Mouse (Mus musculus) cerebellum, adult 11-12 months (tissue): ENCODE data around the gene Bsx.

ENCODE experiments used
- DNase-seq: peaks from one replicate; pipeline ENCODE4 v3.0.0; 2022

Bsx gene

GRCm38 (mm10) chr9:40873556-40874470, at the start of gene Bsx:
Gene Bsx, plus strand, starts transcription at chr9:40874127.
- DNase-seq, result no peak

GRCm38 (mm10) chr9:40825601-40826000, 48.3 kb upstream of the Bsx start:
- DNase-seq, result no peak

- no peak for DNase-seq
Observed at GRCm38 (mm10) chr9:40827366-40827765, 46.6 kb upstream of the Bsx start.

- peak; percentile 62 for DNase-seq
Observed at GRCm38 (mm10) chr9:40834569-40834968, 39.4 kb upstream of the Bsx start.

- no peak for DNase-seq
Observed at GRCm38 (mm10) chr9:40836681-40837080, 37.2 kb upstream of the Bsx start.

- no peak for DNase-seq
Observed at GRCm38 (mm10) chr9:40839662-40840061, 34.3 kb upstream of the Bsx start.

- DNase-seq, result no peak
Observed at GRCm38 (mm10) chr9:40851515-40851914, 22.4 kb upstream of the Bsx start.

GRCm38 (mm10) chr9:40858461-40859160, 15.3 kb upstream of the Bsx start:
- DNase-seq, result no peak

GRCm38 (mm10) chr9:40859196-40859595, 14.7 kb upstream of the Bsx start:
- no peak for DNase-seq

GRCm38 (mm10) chr9:40870331-40870730, 3.6 kb upstream of the Bsx start:
- DNase-seq, result no peak

GRCm38 (mm10) chr9:40871369-40872155, 2.4 kb upstream of the Bsx start:
- DNase-seq, result no peak

- no peak for DNase-seq
Observed at GRCm38 (mm10) chr9:40872156-40872478, 1.8 kb upstream of the Bsx start.

- no peak for DNase-seq
Observed at GRCm38 (mm10) chr9:40874961-40875360, 1.0 kb downstream of the Bsx start.

- no peak for DNase-seq
Observed at GRCm38 (mm10) chr9:40875431-40875830, 1.5 kb downstream of the Bsx start.

- no peak for DNase-seq
Observed at GRCm38 (mm10) chr9:40876164-40876563, 2.2 kb downstream of the Bsx start.

GRCm38 (mm10) chr9:40876693-40877092, 2.8 kb downstream of the Bsx start:
- DNase-seq, result no peak

GRCm38 (mm10) chr9:40877146-40877880, 3.4 kb downstream of the Bsx start:
- DNase-seq, result no peak

GRCm38 (mm10) chr9:40877881-40878235, 3.9 kb downstream of the Bsx start:
- DNase-seq, result no peak

- no peak for DNase-seq
Observed at GRCm38 (mm10) chr9:40878291-40878945, 4.5 kb downstream of the Bsx start.

GRCm38 (mm10) chr9:40878998-40879397, 5.1 kb downstream of the Bsx start:
- no peak for DNase-seq

GRCm38 (mm10) chr9:40885669-40886068, 11.7 kb downstream of the Bsx start:
- no peak for DNase-seq

GRCm38 (mm10) chr9:40889389-40889788, 15.5 kb downstream of the Bsx start:
- DNase-seq, result no peak
